Mouse (Mus musculus) megakaryocyte, embryonic 14.5 days (primary cell): ENCODE results near the gene Gm7980. TPM values are rescaled to one million over a fixed set of nuclear protein-coding genes. Genes with fewer than 3 reads are reported as not detected.
"Not testable (repeated sequence)": the region's sequence is repeated elsewhere in the genome, so short reads cannot be mapped to it uniquely, and the experiment has no call there.

ENCODE experiments used
- H3K27me3 ChIP-seq: replicated peaks from 2 replicates; pipeline ENCODE3; 2012; ENCODE audit warnings: inconsistent platforms
- H3K36me3 ChIP-seq: replicated peaks from 2 replicates; pipeline ENCODE3; 2012; ENCODE audit warnings: low read length, inconsistent platforms, mixed read lengths
- H3K4me1 ChIP-seq: 2 replicates; pipeline ENCODE4 v1.6.1; 2012; ENCODE audit warnings: inconsistent platforms
- H3K4me3 ChIP-seq: replicated peaks from 2 replicates; pipeline ENCODE3; 2012; ENCODE audit warnings: moderate library complexity, mild to moderate bottlenecking, inconsistent platforms
- H3K9me3 ChIP-seq: 2 replicates; pipeline ENCODE4 v1.6.1; 2012; ENCODE audit warnings: inconsistent platforms
- polyA plus RNA-seq: library from polyadenylated mRNA; stranded (reverse); fragments of >175 nt; gene quantifications from 2 replicates; pipeline ENCODE4 v1.2.3, GENCODE M21; 2012; ENCODE audit warnings: low replicate concordance; ENCODE audit not compliant: insufficient read depth

Gm7980 gene
- polyA plus RNA-seq: not detected in 2 replicates

DNA sequence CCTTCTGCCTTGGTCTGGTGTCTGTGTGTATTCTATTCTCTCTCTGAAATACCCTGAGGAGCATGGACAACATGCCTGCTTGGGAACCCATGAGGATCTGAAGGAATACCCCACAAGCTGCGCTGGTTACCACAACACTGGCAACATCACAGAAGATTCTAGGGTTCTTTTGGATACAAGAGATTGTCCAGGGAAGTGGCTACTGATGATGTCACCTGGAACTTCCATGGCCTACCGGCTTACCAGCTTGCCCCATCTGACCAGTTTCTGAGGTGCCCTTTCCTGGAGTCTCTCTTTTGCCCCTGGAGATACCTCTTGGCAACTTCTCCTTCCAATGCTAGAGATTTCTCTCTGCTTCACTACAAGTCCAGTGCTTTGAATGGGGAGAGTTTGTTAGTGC lies at the start of gene Gm7980:
Gene Gm7980, minus strand, starts transcription at position 101 of the 400 bp plus-strand sequence.
- H3K27me3 ChIP-seq, H3K4me1 ChIP-seq, H3K4me3 ChIP-seq, H3K36me3 ChIP-seq, H3K9me3 ChIP-seq: not testable (repeated sequence)

DNA sequence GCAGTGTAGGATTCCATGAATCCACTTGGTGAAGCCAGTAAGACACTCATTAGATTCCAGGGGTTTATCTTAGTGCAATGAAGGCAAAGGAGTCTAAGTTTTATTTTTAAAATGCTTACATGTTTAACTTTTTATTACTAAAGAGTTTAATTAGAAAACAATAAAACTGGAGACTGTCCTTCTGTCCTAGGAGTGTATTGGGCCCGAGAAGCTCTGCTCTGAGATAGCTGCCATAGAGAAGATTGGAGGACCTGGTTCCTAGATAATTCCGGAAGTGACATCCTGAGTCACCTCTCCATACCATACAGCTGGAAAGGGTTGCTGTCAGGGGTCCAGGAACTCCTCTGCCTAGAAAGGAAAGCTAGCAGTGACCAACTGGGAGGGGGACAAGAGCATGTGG lies 36.6 kb upstream of the Gm7980 start, which contains the start of gene 1700024B05Rik:
Gene 1700024B05Rik, plus strand, starts transcription at position 301 of the 400 bp plus-strand sequence.
- H3K36me3 ChIP-seq, H3K4me3 ChIP-seq, H3K4me1 ChIP-seq, H3K27me3 ChIP-seq, H3K9me3 ChIP-seq: not testable (repeated sequence)

DNA sequence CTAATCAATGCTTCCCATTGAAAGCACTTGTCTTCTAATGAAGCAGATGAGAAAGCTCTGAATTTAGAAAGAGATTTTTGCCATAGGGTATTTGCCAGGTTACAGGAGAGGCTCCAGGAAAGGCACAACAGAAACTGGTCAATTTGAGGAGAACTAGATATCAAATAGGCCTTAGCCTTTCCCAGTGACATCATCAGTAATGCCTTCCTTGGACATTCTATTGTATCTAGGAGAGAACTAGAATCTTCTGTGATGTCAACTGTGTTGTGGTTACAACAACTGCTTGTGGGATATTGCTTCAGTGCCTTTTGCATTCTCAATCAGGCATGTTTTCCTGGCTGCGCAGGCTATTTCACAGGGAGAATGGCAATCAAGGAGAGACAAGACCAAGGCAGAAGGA lies 17.6 kb upstream of the Gm7980 start, which contains the start of gene 1700049E17Rik1:
Gene 1700049E17Rik1, plus strand, starts transcription at position 301 of the 400 bp plus-strand sequence.
- not testable (repeated sequence) for H3K27me3 ChIP-seq, H3K36me3 ChIP-seq, H3K9me3 ChIP-seq, H3K4me3 ChIP-seq, H3K4me1 ChIP-seq

Other genes with a start within 250 kb of the Gm7980 start
- gene Gm8068, start 205.4 kb downstream of the Gm7980 start, polyA plus RNA-seq: not detected in 2 replicates
- not detected in 2 replicates for gene Gm7929, start 156.7 kb downstream of the Gm7980 start, polyA plus RNA-seq
- gene Gm47189, start 134.8 kb downstream of the Gm7980 start, polyA plus RNA-seq: not detected in 2 replicates
- gene 1700049E17Rik1, start 17.7 kb upstream of the Gm7980 start, polyA plus RNA-seq: not detected in 2 replicates
- gene 1700024B05Rik, start 36.7 kb upstream of the Gm7980 start, polyA plus RNA-seq: not detected in 2 replicates
- not detected in 2 replicates for gene Gm6401, start 60.6 kb upstream of the Gm7980 start, polyA plus RNA-seq
- not detected in 2 replicates for gene Gm3543, start 76.0 kb upstream of the Gm7980 start, polyA plus RNA-seq
- gene Gm7951, start 210.1 kb upstream of the Gm7980 start, polyA plus RNA-seq: not detected in 2 replicates